Mouse (Mus musculus): Measurements from ENCODE around the gene Satb2.

GRCm38 (mm10) chr1:56953538-56953937, 24.9 kb downstream of the Satb2 start:
- TF ChIP-seq CTCF (IDR thresholded peaks at IDR 0.05; ENCODE audit: low read depth, low read length): no peak
- no peak for TF ChIP-seq GATA1 (IDR thresholded peaks at IDR 0.05; ENCODE audit: borderline replicate concordance, low read length)
- TF ChIP-seq TAL1 (conservative IDR thresholded peaks at IDR 0.05; ENCODE audit: low read depth, low read length): no peak

Measured in G1E (cell line).